Mouse (Mus musculus): ENCODE measurements around the gene Igf1r.

GRCm38 (mm10) chr7:67953764-67954242 lies 1.2 kb downstream of the Igf1r start:
- TF ChIP-seq CTCF (IDR thresholded peaks at IDR 0.05; ENCODE audit: extremely low read depth, insufficient read depth, low read length) (no peak), POLR2A (IDR thresholded peaks at IDR 0.05; ENCODE audit: extremely low read depth, insufficient read depth, low read length) (0 out of 2 replicates have a peak, but pooled peaks have one; percentile 22)

Data from cortical plate, adult 2 months (tissue).